Mouse (Mus musculus): ENCODE results near the gene Ptpn21. TPM values are rescaled to one million over a fixed set of nuclear protein-coding genes. Genes with fewer than 3 reads are reported as not detected.

Gene Ptpn21
- total RNA-seq, 2 experiments from 2014 or later: 0.58 to 2.2 TPM

DNA sequence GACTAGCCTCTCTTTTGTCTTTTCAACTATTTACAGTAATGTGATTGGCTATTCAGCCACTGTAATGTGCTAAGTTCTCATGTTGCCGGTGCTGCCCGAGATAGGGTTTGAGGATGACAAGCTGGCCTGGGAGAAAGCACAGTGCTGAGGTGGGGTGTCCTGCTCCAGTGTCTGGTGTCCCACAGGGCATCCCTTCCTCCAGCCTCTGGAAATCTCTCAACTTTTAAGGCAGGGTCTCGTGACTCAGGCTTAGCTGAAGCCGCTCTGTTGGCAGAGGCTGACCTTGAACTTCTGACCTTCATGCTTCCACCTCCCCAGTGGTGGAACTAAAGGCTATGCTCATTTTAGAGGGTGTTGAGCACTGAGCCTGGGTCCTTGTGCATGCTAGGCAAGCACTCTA lies 66.8 kb downstream of the Ptpn21 start:
- ATAC-seq (replicated peaks; ENCODE audit: low FRiP score, poor library complexity, severe bottlenecking): no peak

DNA sequence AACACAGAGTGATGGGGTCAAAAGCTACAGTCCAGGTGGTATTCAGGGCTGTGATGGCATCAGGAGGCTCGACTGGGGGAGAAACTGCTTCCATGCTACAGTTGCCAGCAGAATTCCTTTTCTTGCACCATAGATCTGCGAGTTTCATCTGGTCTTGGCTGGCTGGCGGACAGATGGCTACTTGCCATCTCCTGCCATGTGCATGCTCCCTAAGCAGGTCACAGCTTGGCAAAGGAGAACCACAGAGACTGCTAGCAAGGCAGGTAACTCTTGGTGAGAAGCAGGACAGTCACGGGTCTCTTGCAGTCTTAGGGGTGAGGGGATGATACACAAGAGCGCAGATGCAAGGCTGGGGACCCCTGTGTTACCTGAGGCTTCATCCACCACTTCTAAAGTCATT lies 67.3 kb downstream of the Ptpn21 start:
- no peak for ATAC-seq (replicated peaks; ENCODE audit: low FRiP score, poor library complexity, severe bottlenecking)

DNA sequence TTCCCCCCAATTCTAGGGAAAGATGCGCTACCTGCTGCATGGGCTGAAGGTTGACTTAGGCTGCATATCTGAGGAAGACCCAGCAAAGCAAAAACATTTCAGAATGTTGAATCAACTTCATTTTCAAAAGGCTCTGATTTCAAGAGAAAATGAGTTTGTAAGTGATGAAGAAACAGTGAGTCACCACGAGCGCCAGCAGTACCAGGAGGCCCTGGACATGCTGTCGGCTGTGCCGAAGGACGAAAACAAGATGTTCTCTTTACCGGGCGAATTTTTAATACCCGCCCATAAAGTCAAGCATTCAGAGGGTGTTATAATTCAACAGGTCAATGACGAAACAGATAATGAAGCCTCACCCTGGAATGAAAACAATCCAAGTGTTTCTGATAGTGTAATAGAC lies 68.1 kb downstream of the Ptpn21 start:
- ATAC-seq (replicated peaks; ENCODE audit: low FRiP score, poor library complexity, severe bottlenecking): no peak

DNA sequence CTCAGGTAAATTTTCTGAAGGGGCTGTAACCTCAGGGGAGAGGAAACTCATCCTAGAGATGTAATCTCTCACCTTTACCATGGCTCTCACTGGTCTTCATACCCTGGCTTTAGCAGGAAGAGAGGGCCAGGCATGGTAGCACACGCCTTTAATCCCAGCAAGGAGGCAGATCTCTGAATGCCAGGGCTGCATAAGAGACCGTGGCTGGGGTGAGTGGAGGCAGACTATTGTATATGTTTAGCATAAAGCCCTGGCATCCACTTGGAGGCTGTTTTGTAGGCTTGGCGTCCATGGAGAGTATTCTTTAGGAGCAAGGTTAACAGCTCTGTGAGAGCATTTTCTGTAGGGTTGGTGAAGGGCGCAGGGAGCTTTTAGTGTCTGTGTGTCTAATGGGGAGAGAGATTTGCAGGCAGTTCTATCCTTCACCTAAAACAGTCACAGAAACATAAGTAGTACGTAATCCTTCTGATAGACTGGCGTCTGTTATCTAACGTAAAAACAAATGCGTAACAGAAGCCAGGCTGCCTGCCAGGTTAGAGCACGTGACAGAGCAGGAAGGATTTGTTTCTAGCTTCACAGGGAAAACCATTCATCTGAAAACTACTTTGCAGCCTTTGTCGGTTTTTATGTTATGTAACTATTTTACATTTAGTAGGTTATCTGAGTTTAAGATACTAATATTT lies 68.9 kb downstream of the Ptpn21 start:
- no peak for ATAC-seq (replicated peaks; ENCODE audit: low FRiP score, poor library complexity, severe bottlenecking)

DNA sequence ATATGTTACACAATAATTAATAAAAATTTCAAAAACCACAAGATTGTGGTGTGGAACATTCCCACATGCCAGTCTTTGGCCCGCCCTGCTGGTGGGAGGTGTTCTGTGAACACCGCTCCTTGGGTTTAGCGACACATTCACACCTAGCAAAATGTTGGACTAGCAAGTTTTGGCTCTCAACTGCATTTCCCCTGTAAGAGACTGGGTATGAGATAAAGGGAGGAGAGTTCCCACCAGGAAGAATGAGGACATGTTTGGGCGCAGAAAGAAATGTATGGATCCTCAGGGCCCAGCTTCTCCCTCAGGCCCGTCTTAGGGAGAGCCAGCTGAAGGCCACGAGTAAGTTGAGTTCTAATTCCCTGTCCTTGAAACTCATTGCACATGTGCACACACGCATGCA lies 74.6 kb downstream of the Ptpn21 start:
- ATAC-seq (replicated peaks; ENCODE audit: low FRiP score, poor library complexity, severe bottlenecking): no peak

DNA sequence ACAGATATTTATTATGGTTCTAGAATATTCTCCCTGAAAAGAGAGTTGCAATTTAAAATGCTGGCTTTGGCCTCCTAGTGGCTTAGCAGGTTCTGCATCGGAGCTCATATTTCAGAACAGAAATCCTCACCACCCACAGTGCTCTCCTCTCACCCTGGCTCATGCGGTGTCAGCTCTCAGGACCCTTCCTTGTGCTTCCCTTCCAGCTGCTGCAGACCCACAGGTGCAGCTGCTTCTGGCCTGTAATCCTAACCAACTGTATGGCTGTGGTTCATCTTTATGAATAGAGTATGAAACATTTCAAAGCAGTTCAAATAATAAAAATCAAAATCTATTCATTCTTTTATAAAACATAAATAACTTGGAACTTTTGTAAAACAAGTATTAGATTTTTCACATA lies 80.3 kb downstream of the Ptpn21 start:
- no peak for ATAC-seq (replicated peaks; ENCODE audit: low FRiP score, poor library complexity, severe bottlenecking)

DNA sequence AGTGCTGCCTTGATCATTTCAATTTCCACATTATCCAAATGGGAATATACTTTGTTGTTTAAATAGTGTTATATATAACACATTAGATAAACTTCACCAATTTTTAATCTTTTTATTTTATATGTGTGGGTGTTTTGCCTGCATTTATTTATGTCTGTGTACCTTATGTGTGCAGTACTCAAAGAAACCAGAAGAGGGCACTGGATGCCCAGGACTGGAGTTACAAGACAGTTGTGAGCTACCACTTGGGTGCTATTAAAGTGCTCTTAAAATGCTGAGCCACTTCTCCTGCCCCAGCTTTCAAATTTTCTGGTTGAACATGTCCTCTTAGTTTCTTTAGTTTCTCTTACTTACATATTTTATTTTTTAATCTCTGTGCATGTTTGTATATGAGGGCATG lies 92.4 kb downstream of the Ptpn21 start:
- ATAC-seq (replicated peaks; ENCODE audit: low FRiP score, poor library complexity, severe bottlenecking): no peak

DNA sequence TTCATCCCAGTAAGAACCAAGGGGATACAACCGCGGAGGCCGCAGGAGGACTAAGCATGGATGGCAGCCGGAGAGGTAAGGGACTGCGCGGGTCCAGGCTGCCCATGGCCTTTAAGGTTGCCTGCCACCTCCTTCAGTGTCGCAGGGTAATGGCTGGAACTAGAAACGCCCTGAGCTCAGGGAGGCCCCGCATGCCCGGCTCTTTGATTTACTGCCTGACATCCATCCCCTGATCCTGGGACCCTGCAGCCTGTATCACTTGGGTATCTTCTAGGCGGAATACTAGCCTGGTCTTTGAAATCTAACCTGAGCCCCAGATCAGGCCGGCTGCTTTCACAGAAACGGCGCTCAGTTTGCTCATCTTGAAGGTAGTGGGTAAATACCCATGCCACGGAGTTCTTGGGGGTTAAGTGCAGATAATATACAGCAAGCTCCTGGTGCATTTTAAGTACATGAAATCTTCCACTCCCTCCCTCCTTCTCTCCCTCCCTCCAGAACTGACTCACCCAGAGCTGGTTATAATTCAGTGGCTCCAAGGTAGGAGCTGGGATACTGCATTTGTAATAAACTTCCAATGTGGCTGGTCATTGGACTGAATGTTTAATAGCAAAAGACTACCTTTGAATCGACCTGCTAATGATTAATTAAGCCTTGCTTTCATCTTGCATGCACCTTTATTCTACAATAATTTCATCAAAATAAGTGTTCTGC lies 108.8 kb downstream of the Ptpn21 start:
- peak; percentile 73 for ATAC-seq (replicated peaks; ENCODE audit: low FRiP score, poor library complexity, severe bottlenecking)

DNA sequence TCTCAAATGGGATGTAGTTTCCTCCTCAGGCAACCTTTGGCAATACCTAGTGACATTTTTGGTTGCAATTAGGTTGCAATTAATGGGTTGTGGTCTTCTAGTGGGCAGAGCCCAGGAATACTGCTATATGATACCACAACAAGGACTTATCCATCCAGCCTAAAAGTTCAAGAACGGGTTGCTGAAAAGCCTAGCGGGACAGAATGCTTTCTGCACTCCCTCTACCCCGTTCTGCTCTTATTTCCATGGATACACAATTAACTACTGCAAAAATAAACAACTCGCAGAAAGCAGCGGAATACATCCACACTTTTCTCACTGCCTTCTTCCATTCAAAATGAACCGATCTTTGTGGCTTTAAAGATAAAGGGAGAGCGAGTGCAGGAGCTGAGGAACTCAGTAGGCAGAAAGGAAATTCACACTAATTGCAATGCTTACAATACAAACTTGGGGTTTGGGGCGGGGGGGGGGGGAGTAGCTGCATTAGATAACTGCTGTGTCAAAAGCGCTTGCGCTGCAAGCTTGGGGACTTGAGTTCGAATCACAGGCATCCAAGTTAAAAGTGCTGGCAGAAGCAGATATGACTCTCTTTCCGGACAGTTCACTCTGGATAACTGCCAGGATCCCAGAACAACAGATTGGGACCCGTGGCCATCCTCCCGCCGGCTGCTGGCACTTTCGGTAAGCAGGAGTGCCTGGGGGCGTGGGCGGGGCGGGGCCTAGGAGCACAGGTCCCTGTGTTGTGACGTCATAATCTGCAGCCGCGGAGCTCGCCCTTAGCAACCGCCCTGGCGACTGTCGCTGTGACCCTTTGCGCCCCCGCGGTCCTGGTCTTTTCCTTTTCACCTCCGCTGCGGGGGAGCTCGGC lies 109.6 kb downstream of the Ptpn21 start, which contains the start of gene Spata7:
Spata7 (plus strand) TSS at position 766 of the 868 bp plus-strand sequence.
- ATAC-seq (replicated peaks; ENCODE audit: low FRiP score, poor library complexity, severe bottlenecking): peak; percentile 97

Other genes starting within 250 kb of the Ptpn21 start
- not detected in 2 replicates for gene Kcnk10, start 159.1 kb downstream of the Ptpn21 start, total RNA-seq (2015; ENCODE audit: low replicate concordance)
- 0.26 TPM in 1 of 2 replicates, not detected in the other for gene Kcnk10, start 159.1 kb downstream of the Ptpn21 start, total RNA-seq (2017; ENCODE audit: low replicate concordance)
- not detected in 2 replicates for gene Spata7, start 109.2 kb downstream of the Ptpn21 start, total RNA-seq (2015; ENCODE audit: low replicate concordance)
- 0.98 and 1.1 TPM in 2 replicates for gene Spata7, start 109.2 kb downstream of the Ptpn21 start, total RNA-seq (2017; ENCODE audit: low replicate concordance)
- 50.4 and 53.4 TPM in 2 replicates for gene Zc3h14, start 9.6 kb upstream of the Ptpn21 start, total RNA-seq (2015; ENCODE audit: low replicate concordance)
- gene Zc3h14, start 9.6 kb upstream of the Ptpn21 start, total RNA-seq (2017; ENCODE audit: low replicate concordance): 38.3 and 39.4 TPM in 2 replicates
- gene Eml5, start 164.1 kb upstream of the Ptpn21 start, total RNA-seq (2015; ENCODE audit: low replicate concordance): 1.3 and 2.5 TPM in 2 replicates
- 2.6 and 6.0 TPM in 2 replicates for gene Eml5, start 164.1 kb upstream of the Ptpn21 start, total RNA-seq (2017; ENCODE audit: low replicate concordance)
- 2.1 TPM in 1 of 2 replicates, not detected in the other for gene Ttc8, start 183.2 kb upstream of the Ptpn21 start, total RNA-seq (2015; ENCODE audit: low replicate concordance)
- gene Ttc8, start 183.2 kb upstream of the Ptpn21 start, total RNA-seq (2017; ENCODE audit: low replicate concordance): 0.34 and 2.2 TPM in 2 replicates